Mouse (Mus musculus): Measurements from ENCODE around the gene Enpp4. TPM values are rescaled to one million over a fixed set of nuclear protein-coding genes. Genes with fewer than 3 reads are reported as not detected.

The Enpp4 gene
- polyA plus RNA-seq, 1 experiment: 1.5 TPM

DNA sequence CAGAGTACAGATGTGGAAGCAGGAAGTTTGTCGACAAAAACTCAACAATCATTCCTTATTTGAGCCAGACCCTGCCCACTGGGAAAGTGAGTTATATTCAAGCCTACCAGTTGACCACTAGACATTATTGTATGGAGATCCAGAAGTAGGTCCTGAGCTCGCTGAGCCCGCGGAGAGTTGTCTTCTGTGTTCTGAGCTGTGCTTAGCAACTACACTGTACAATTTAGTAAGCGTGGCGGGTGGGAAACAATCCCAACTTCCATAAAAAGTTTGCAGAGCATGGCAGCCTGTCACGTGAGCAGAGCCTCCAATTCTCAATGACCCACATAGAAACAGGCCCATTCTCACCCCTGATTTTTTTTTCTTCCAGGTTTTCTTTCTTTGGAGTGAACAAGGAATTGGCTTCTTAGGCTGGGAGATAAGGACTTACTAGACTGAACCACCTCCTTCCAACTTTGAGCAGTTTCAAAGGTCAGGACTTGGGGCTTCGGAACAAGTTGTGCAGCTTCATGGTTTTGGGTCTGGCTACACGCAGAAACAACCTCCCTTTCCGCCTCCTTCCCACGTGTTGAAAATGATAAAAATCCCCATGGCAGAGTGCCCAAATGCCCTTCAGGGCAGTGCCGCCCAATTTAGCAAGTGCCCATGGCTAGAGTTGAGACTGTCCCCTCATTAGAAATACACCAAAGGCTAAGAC lies 28.3 kb downstream of the Enpp4 start:
- Histone ChIP-seq H3K27me3 (ENCODE audit: control insufficient read depth, insufficient read depth, low read length) (no peaks in the 10 kb centered on the region), H3K27ac (ENCODE audit: insufficient read depth, low read depth, low read length) (0 out of 2 replicates have a peak overlapping the region, but pooled peaks have one; percentile 21), H3K4me1 (ENCODE audit: control insufficient read depth, insufficient read depth, insufficient read length, low read length) (peaks cover 11% of the 10 kb centered on the region; the same call in 1 of the 2 replicates), H3K4me3 (ENCODE audit: low read depth, low read length) (no peak overlapping the region), H3K36me3 (ENCODE audit: control insufficient read depth, insufficient read depth, low read length) (no peaks in the 10 kb centered on the region)
- TF ChIP-seq POLR2A (IDR thresholded peaks at IDR 0.05; ENCODE audit: low read depth, low read length) (no peak), CTCF (IDR thresholded peaks at IDR 0.05; ENCODE audit: extremely low read depth, insufficient read length, insufficient replicate concordance, low read depth, low read length) (no peak)
- 39% methylated on average over 12 of the region's 12 CpGs for WGBS

GRCm38 (mm10) chr17:44076051-44076680 lies 29.4 kb downstream of the Enpp4 start:
- no peak overlapping the region for H3K4me3 ChIP-seq (ENCODE audit: low read depth, low read length)
- WGBS: 38% methylated on average over 6 of the region's 6 CpGs

GRCm38 (mm10) chr17:44075601-44076000 lies 30.0 kb downstream of the Enpp4 start:
- TF ChIP-seq POLR2A (IDR thresholded peaks at IDR 0.05; ENCODE audit: low read depth, low read length): no peak
- TF ChIP-seq CTCF (IDR thresholded peaks at IDR 0.05; ENCODE audit: extremely low read depth, insufficient read length, insufficient replicate concordance, low read depth, low read length): no peak
- 72% methylated on average over 3 of the region's 3 CpGs for WGBS
- Histone ChIP-seq H3K27ac (ENCODE audit: insufficient read depth, low read depth, low read length) (peak overlapping the region; percentile 38; the same call in 1 of the 2 replicates), H3K4me3 (ENCODE audit: low read depth, low read length) (no peak overlapping the region), H3K36me3 (ENCODE audit: control insufficient read depth, insufficient read depth, low read length) (no peaks in the 10 kb centered on the region), H3K4me1 (ENCODE audit: control insufficient read depth, insufficient read depth, insufficient read length, low read length) (peaks cover 11% of the 10 kb centered on the region; the same call in 1 of the 2 replicates), H3K27me3 (ENCODE audit: control insufficient read depth, insufficient read depth, low read length) (no peaks in the 10 kb centered on the region)

More at GRCm38 (mm10) chr17:44076051-44076680, 29.4 kb downstream of the Enpp4 start:
- H3K27me3 ChIP-seq (ENCODE audit: control insufficient read depth, insufficient read depth, low read length): no peaks in the 10 kb centered on the region
- peak; percentile 73; the same call in 1 of the 2 replicates for TF ChIP-seq CTCF (IDR thresholded peaks at IDR 0.05; ENCODE audit: extremely low read depth, insufficient read length, insufficient replicate concordance, low read depth, low read length)
- no peak for TF ChIP-seq POLR2A (IDR thresholded peaks at IDR 0.05; ENCODE audit: low read depth, low read length)
- H3K27ac ChIP-seq (ENCODE audit: insufficient read depth, low read depth, low read length): peak overlapping the region; percentile 38; the same call in 1 of the 2 replicates
- peaks cover 11% of the 10 kb centered on the region; the same call in 1 of the 2 replicates for H3K4me1 ChIP-seq (ENCODE audit: control insufficient read depth, insufficient read depth, insufficient read length, low read length)
- no peaks in the 10 kb centered on the region for H3K36me3 ChIP-seq (ENCODE audit: control insufficient read depth, insufficient read depth, low read length)

- Histone ChIP-seq H3K27ac (ENCODE audit: insufficient read depth, low read depth, low read length) (no peak overlapping the region), H3K4me3 (ENCODE audit: low read depth, low read length) (no peak overlapping the region), H3K36me3 (ENCODE audit: control insufficient read depth, insufficient read depth, low read length) (no peaks in the 10 kb centered on the region), H3K4me1 (ENCODE audit: control insufficient read depth, insufficient read depth, insufficient read length, low read length) (peaks cover 4% of the 10 kb centered on the region; the same call in 1 of the 2 replicates), H3K27me3 (ENCODE audit: control insufficient read depth, insufficient read depth, low read length) (no peaks in the 10 kb centered on the region)
- no peak for TF ChIP-seq CTCF (IDR thresholded peaks at IDR 0.05; ENCODE audit: extremely low read depth, insufficient read length, insufficient replicate concordance, low read depth, low read length)
- no peak for TF ChIP-seq POLR2A (IDR thresholded peaks at IDR 0.05; ENCODE audit: low read depth, low read length)
These were observed 33.9 kb downstream of the Enpp4 start for GRCm38 (mm10) chr17:44071680-44072079.

DNA sequence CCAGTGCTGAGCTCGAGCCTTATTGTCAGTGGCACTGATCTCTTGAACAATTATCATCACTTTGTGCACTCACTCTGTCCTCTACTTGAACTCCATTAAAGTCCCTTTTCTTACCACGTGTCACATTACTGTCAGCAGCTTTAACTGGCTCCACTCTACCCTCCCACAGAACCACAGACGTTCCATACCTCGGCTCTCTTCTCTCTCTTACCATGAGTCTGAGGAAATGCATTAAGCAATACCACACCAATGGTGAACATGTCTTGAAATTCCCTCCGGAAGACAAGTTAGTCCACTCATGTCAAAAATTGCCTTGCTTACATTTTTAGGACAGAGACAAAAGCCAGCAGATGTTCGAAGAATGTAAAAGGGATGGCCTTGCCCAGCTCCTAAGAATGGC lies 36.7 kb downstream of the Enpp4 start:
- no peak for TF ChIP-seq CTCF (IDR thresholded peaks at IDR 0.05; ENCODE audit: extremely low read depth, insufficient read length, insufficient replicate concordance, low read depth, low read length)
- no peak for TF ChIP-seq POLR2A (IDR thresholded peaks at IDR 0.05; ENCODE audit: low read depth, low read length)
- WGBS: 70% methylated on average over 6 of the region's 6 CpGs
- Histone ChIP-seq H3K4me1 (ENCODE audit: control insufficient read depth, insufficient read depth, insufficient read length, low read length) (no peaks in the 10 kb centered on the region), H3K27me3 (ENCODE audit: control insufficient read depth, insufficient read depth, low read length) (no peaks in the 10 kb centered on the region), H3K4me3 (ENCODE audit: low read depth, low read length) (no peak overlapping the region), H3K27ac (ENCODE audit: insufficient read depth, low read depth, low read length) (no peak overlapping the region), H3K36me3 (ENCODE audit: control insufficient read depth, insufficient read depth, low read length) (no peaks in the 10 kb centered on the region)

DNA sequence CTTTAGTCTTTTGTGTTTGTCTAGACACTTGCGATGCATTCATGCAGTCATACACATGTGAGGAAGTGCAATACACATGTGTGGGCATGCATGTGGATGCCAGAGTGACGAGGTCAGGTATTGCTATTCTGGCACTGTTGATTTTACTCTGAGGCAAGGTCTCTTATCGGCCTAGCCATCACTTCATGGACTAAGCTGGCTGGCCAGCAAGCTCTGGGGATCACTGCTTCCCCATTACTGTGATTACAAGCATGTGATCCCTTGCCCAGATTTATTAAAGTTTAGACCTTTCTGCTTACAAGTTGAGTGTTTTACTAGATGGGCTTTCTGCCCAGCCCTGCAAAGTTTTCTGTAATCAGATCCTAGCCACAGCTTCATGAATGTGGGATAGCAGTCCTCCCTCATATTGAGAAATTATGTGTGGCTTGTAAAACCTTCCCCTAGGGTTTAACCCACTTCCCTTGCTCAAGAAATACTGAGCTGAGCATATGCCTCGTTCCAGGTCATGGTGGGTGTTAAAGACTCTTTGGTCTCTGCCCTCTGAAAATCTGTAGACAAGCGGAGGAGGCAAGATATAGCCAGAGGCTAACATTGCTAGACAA lies 44.2 kb downstream of the Enpp4 start:
- Histone ChIP-seq H3K4me3 (ENCODE audit: low read depth, low read length) (no peak overlapping the region), H3K4me1 (ENCODE audit: control insufficient read depth, insufficient read depth, insufficient read length, low read length) (no peaks in the 10 kb centered on the region), H3K36me3 (ENCODE audit: control insufficient read depth, insufficient read depth, low read length) (no peaks in the 10 kb centered on the region), H3K27me3 (ENCODE audit: control insufficient read depth, insufficient read depth, low read length) (no peaks in the 10 kb centered on the region), H3K27ac (ENCODE audit: insufficient read depth, low read depth, low read length) (no peak overlapping the region)
- TF ChIP-seq CTCF (IDR thresholded peaks at IDR 0.05; ENCODE audit: extremely low read depth, insufficient read length, insufficient replicate concordance, low read depth, low read length) (no peak), POLR2A (IDR thresholded peaks at IDR 0.05; ENCODE audit: low read depth, low read length) (no peak)
- WGBS: 80% methylated on average over 5 of the region's 5 CpGs

GRCm38 (mm10) chr17:44060781-44061180 lies 44.8 kb downstream of the Enpp4 start:
- Histone ChIP-seq H3K4me3 (ENCODE audit: low read depth, low read length) (no peak overlapping the region), H3K4me1 (ENCODE audit: control insufficient read depth, insufficient read depth, insufficient read length, low read length) (no peaks in the 10 kb centered on the region), H3K27ac (ENCODE audit: insufficient read depth, low read depth, low read length) (no peak overlapping the region), H3K27me3 (ENCODE audit: control insufficient read depth, insufficient read depth, low read length) (no peaks in the 10 kb centered on the region), H3K36me3 (ENCODE audit: control insufficient read depth, insufficient read depth, low read length) (no peaks in the 10 kb centered on the region)
- WGBS: 90% methylated on average over 1 of the region's 1 CpGs
- TF ChIP-seq POLR2A (IDR thresholded peaks at IDR 0.05; ENCODE audit: low read depth, low read length) (no peak), CTCF (IDR thresholded peaks at IDR 0.05; ENCODE audit: extremely low read depth, insufficient read length, insufficient replicate concordance, low read depth, low read length) (no peak)
